Mouse (Mus musculus): ENCODE data around the gene Mtch1.

DNA sequence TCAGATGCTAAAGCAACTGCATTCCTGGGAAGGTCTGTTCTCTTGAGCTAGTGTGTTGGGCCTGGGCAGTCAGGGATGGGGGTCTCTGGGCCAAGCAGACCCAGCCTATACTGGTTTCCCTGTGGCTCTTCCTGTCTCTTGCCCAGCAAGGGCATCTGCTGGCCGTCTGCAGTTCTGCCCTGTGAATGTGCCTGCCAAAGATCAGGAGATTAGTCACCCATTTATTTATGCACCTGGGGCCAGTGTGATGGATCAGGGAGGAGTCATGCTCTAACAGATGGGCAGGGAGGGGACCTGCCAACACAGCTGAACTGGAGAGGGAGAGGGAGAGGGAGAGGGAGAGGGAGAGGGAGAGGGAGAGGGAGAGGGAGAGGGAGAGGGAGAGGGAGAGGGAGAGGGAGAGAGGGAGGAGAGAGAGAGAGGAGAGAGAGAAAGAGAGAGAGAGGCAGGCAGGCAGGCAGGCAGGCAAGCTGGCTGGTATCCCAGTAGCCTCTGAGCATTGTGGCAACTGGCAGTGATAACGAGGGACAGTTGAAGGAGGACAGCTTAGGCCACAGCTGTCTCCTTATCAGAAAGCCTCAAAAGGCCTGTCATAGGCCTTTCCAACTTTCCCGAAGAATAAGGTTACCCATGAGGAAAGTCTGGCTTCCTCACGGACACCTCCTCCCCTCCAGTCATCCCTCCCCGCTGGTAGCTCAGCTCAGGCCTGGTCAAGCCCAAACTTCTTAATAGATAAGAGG lies 16.9 kb downstream of the Mtch1 start:
- TF ChIP-seq CTCF (IDR thresholded peaks at IDR 0.05) (0 out of 2 replicates have a peak, but pooled peaks have one; percentile 5), EP300 (IDR thresholded peaks at IDR 0.05) (no peak)
